Mouse (Mus musculus) testis, adult 2 months (tissue): ENCODE measurements around the gene Tob2.

ENCODE experiments used
- CTCF ChIP-seq: fragments of 200-500 bp; IDR thresholded peaks from 2 replicates; pipeline ENCODE4 v1.5.1; 2012; ENCODE audit warnings: low read depth, mild to moderate bottlenecking, inconsistent platforms, low read length, moderate library complexity; ENCODE audit not compliant: control insufficient read depth, insufficient read depth, insufficient replicate concordance
- POLR2A ChIP-seq: fragments of 200-500 bp; IDR thresholded peaks from 2 replicates; pipeline ENCODE4 v1.6.1; 2012; ENCODE audit warnings: low read depth, mild to moderate bottlenecking, inconsistent platforms, low read length, moderate library complexity; ENCODE audit not compliant: control insufficient read depth

GRCm38 (mm10) chr15:81839634-81840033, 19.0 kb downstream of the Tob2 start:
- no peak for TF ChIP-seq CTCF
- TF ChIP-seq POLR2A = no peak
